Mouse (Mus musculus): ENCODE measurements around the gene Eya2. TPM values are rescaled to one million over a fixed set of nuclear protein-coding genes. Genes with fewer than 3 reads are reported as not detected.

The Eya2 gene
- total and polyA plus RNA-seq, 2 experiments, result 0.28 to 0.78 TPM

GRCm38 (mm10) chr2:165664648-165665047 is 69.8 kb downstream of the Eya2 start:
- no peaks in the 10 kb centered on the region for H3K36me3 ChIP-seq (ENCODE audit: control insufficient read depth, insufficient read depth, low read length)
- no peak overlapping the region for H3K4me3 ChIP-seq (ENCODE audit: insufficient read depth, low read depth, low read length)
- no peaks in the 10 kb centered on the region for H3K27me3 ChIP-seq (ENCODE audit: control insufficient read depth, insufficient read depth, low read length)
- no peak for DNase-seq (ENCODE audit: extremely low read depth, low read depth, low spot score)
- TF ChIP-seq CTCF (IDR thresholded peaks at IDR 0.05; ENCODE audit: low read depth, low read length), result no peak
- no peak for TF ChIP-seq POLR2A (IDR thresholded peaks at IDR 0.05; ENCODE audit: extremely low read depth, insufficient read depth, low read length)
- no peak overlapping the region for H3K27ac ChIP-seq (replicated peaks; ENCODE audit: insufficient read depth, low read depth, low read length)
- H3K4me1 ChIP-seq (ENCODE audit: control insufficient read depth, insufficient read depth, low read length), result no peaks in the 10 kb centered on the region; the same call in 1 of the 2 replicates
- H3K9ac ChIP-seq (ENCODE audit: low read depth, low read length), result no peak overlapping the region
- 91% methylated on average over 7 of the region's 7 CpGs for WGBS
- no peaks in the 10 kb centered on the region for H3K79me2 ChIP-seq (ENCODE audit: control insufficient read depth, insufficient read depth, low read length)

DNA sequence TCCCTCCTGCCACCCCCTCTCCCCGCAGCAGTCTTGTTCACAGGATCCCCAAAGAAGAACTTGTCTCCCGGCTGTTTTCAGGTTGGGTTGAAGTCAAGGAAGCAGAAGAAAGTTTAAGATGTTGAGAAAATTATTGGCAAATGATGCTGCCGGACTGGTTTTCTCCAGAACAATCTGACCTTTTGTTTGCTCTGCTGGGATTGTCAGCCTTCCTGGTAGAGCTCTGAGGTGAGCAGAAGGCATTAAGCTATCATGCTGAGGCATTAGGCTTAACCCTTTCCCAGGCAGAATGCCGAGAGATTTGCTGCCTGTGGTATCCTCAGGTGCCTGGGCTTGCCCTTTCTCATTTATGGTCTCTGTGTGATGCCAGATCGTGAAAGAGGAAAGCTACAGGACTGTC is 70.3 kb downstream of the Eya2 start:
- no peak for DNase-seq (ENCODE audit: extremely low read depth, low read depth, low spot score)
- no peak overlapping the region for H3K27ac ChIP-seq (replicated peaks; ENCODE audit: insufficient read depth, low read depth, low read length)
- H3K4me3 ChIP-seq (ENCODE audit: insufficient read depth, low read depth, low read length), result no peak overlapping the region
- no peaks in the 10 kb centered on the region for H3K36me3 ChIP-seq (ENCODE audit: control insufficient read depth, insufficient read depth, low read length)
- TF ChIP-seq POLR2A (IDR thresholded peaks at IDR 0.05; ENCODE audit: extremely low read depth, insufficient read depth, low read length), result no peak
- TF ChIP-seq CTCF (IDR thresholded peaks at IDR 0.05; ENCODE audit: low read depth, low read length), result no peak
- no peaks in the 10 kb centered on the region; the same call in 1 of the 2 replicates for H3K4me1 ChIP-seq (ENCODE audit: control insufficient read depth, insufficient read depth, low read length)
- 84% methylated on average over 5 of the region's 5 CpGs for WGBS
- no peaks in the 10 kb centered on the region for H3K27me3 ChIP-seq (ENCODE audit: control insufficient read depth, insufficient read depth, low read length)
- no peak overlapping the region for H3K9ac ChIP-seq (ENCODE audit: low read depth, low read length)
- H3K79me2 ChIP-seq (ENCODE audit: control insufficient read depth, insufficient read depth, low read length), result no peaks in the 10 kb centered on the region

GRCm38 (mm10) chr2:165667096-165667495 is 72.3 kb downstream of the Eya2 start:
- Histone ChIP-seq H3K4me3 (ENCODE audit: insufficient read depth, low read depth, low read length) (no peak overlapping the region), H3K27ac (replicated peaks; ENCODE audit: insufficient read depth, low read depth, low read length) (no peak overlapping the region), H3K79me2 (ENCODE audit: control insufficient read depth, insufficient read depth, low read length) (no peaks in the 10 kb centered on the region), H3K4me1 (ENCODE audit: control insufficient read depth, insufficient read depth, low read length) (no peaks in the 10 kb centered on the region; the same call in 1 of the 2 replicates), H3K36me3 (ENCODE audit: control insufficient read depth, insufficient read depth, low read length) (no peaks in the 10 kb centered on the region), H3K9ac (ENCODE audit: low read depth, low read length) (no peak overlapping the region), H3K27me3 (ENCODE audit: control insufficient read depth, insufficient read depth, low read length) (no peaks in the 10 kb centered on the region)
- WGBS, result 40% methylated on average over 2 of the region's 2 CpGs
- DNase-seq (ENCODE audit: extremely low read depth, low read depth, low spot score), result peak; percentile 65
- TF ChIP-seq POLR2A (IDR thresholded peaks at IDR 0.05; ENCODE audit: extremely low read depth, insufficient read depth, low read length), result no peak
- TF ChIP-seq CTCF (IDR thresholded peaks at IDR 0.05; ENCODE audit: low read depth, low read length), result no peak

DNA sequence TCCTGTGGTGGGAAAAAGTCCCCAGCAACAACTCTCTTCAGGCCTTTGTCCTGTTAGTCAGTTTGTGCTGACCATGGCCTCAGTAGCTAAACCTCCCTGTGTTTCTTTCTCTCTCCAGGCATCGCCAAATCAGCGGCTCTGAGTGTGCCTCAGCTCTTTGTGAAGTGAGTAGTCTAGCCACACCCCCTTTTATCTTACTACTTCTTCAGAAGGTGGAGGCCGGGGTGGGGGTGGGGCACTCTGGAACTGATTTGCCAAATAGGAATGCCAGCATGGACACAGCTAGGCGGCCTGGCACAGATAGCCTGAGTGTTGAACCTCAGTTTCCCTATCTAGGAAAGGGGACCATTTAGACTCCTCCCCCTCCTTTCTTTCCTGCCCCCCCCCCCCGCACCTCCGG is 87.9 kb downstream of the Eya2 start:
- no peak for DNase-seq (ENCODE audit: extremely low read depth, low read depth, low spot score)
- no peaks in the 10 kb centered on the region for H3K27me3 ChIP-seq (ENCODE audit: control insufficient read depth, insufficient read depth, low read length)
- H3K79me2 ChIP-seq (ENCODE audit: control insufficient read depth, insufficient read depth, low read length), result no peaks in the 10 kb centered on the region
- no peak overlapping the region for H3K27ac ChIP-seq (replicated peaks; ENCODE audit: insufficient read depth, low read depth, low read length)
- H3K9ac ChIP-seq (ENCODE audit: low read depth, low read length), result no peak overlapping the region
- TF ChIP-seq CTCF (IDR thresholded peaks at IDR 0.05; ENCODE audit: low read depth, low read length) (no peak), POLR2A (IDR thresholded peaks at IDR 0.05; ENCODE audit: extremely low read depth, insufficient read depth, low read length) (no peak)
- 45% methylated on average over 6 of the region's 6 CpGs for WGBS
- no peaks in the 10 kb centered on the region for H3K4me1 ChIP-seq (ENCODE audit: control insufficient read depth, insufficient read depth, low read length)
- no peak overlapping the region for H3K4me3 ChIP-seq (ENCODE audit: insufficient read depth, low read depth, low read length)
- H3K36me3 ChIP-seq (ENCODE audit: control insufficient read depth, insufficient read depth, low read length), result no peaks in the 10 kb centered on the region

GRCm38 (mm10) chr2:165687516-165687915 is 92.7 kb downstream of the Eya2 start:
- no peak for TF ChIP-seq POLR2A (IDR thresholded peaks at IDR 0.05; ENCODE audit: extremely low read depth, insufficient read depth, low read length)
- no peak for TF ChIP-seq CTCF (IDR thresholded peaks at IDR 0.05; ENCODE audit: low read depth, low read length)
- Histone ChIP-seq H3K9ac (ENCODE audit: low read depth, low read length) (no peak overlapping the region), H3K4me3 (ENCODE audit: insufficient read depth, low read depth, low read length) (no peak overlapping the region), H3K27me3 (ENCODE audit: control insufficient read depth, insufficient read depth, low read length) (no peaks in the 10 kb centered on the region), H3K79me2 (ENCODE audit: control insufficient read depth, insufficient read depth, low read length) (no peaks in the 10 kb centered on the region), H3K4me1 (ENCODE audit: control insufficient read depth, insufficient read depth, low read length) (no peaks in the 10 kb centered on the region), H3K36me3 (ENCODE audit: control insufficient read depth, insufficient read depth, low read length) (no peaks in the 10 kb centered on the region), H3K27ac (replicated peaks; ENCODE audit: insufficient read depth, low read depth, low read length) (no peak overlapping the region)
- whole genome bisulfite sequencing, result 33% methylated on average over 8 of the region's 8 CpGs
- no peak for DNase-seq (ENCODE audit: extremely low read depth, low read depth, low spot score)

DNA sequence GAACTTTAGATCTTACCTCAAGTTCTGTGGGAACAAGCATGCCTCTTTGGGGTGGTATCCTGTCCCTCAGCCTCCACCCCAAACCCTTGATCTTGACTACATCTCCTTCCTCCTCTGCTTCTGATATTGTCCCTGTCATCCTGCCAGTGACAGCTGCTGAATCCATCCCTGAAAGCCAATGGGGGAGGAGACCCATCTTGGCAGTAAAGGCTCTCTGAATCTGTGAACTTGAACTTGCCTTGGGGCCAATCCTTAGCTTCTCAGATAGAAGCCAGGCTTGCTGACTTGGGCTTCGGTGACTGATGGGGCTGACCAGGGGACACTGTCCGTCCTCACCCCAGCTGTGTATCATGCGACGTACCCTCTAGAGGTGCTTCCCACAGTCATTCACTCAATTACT is 94.1 kb downstream of the Eya2 start:
- no peaks in the 10 kb centered on the region for H3K79me2 ChIP-seq (ENCODE audit: control insufficient read depth, insufficient read depth, low read length)

More for the DNA sequence above, 94.1 kb downstream of the Eya2 start:
- WGBS, result 95% methylated on average over 4 of the region's 4 CpGs
- no peak for DNase-seq (ENCODE audit: extremely low read depth, low read depth, low spot score)
- Histone ChIP-seq H3K36me3 (ENCODE audit: control insufficient read depth, insufficient read depth, low read length) (no peaks in the 10 kb centered on the region), H3K27ac (replicated peaks; ENCODE audit: insufficient read depth, low read depth, low read length) (no peak overlapping the region), H3K27me3 (ENCODE audit: control insufficient read depth, insufficient read depth, low read length) (no peaks in the 10 kb centered on the region), H3K9ac (ENCODE audit: low read depth, low read length) (no peak overlapping the region), H3K4me1 (ENCODE audit: control insufficient read depth, insufficient read depth, low read length) (no peaks in the 10 kb centered on the region), H3K4me3 (ENCODE audit: insufficient read depth, low read depth, low read length) (no peak overlapping the region)
- no peak for TF ChIP-seq CTCF (IDR thresholded peaks at IDR 0.05; ENCODE audit: low read depth, low read length)
- no peak for TF ChIP-seq POLR2A (IDR thresholded peaks at IDR 0.05; ENCODE audit: extremely low read depth, insufficient read depth, low read length)

Data from liver, adult 2 months (tissue).